ENCODE assay signal across 8 mouse cellular contexts in genomic region chr11:45852995-45853317, GRCm38 (mm10). TPM values are rescaled to one million over a fixed set of nuclear protein-coding genes. Genes with fewer than 3 reads are reported as not detected.
DNase-seq lines count a peak whose midpoint lies in the region; ATAC-seq lines count a peak whose summit lies in the region.

No protein-coding gene starts in this region.

- no peak overlapping the region for H3K27ac ChIP-seq in forebrain, embryonic 13.5 days
- peak overlapping the region; percentile 87 for H3K27ac ChIP-seq in liver, embryonic 15.5 days (replicated peaks)

- H3K9ac ChIP-seq in forebrain, embryonic 13.5 days, result peak overlapping the region; percentile 96
- H3K9ac ChIP-seq in liver, embryonic 15.5 days, result peak overlapping the region; percentile 96

- WGBS in forebrain, embryonic 13.5 days, result 74% methylated on average over 6 of the region's 6 CpGs
- WGBS in liver, embryonic 15.5 days (ENCODE audit: insufficient replicate concordance), result 5% methylated on average over 6 of the region's 6 CpGs

- no peaks in the 10 kb centered on the region for H3K9me3 ChIP-seq in forebrain, embryonic 13.5 days (replicated peaks)
- H3K9me3 ChIP-seq in liver, embryonic 15.5 days (replicated peaks), result no peaks in the 10 kb centered on the region

- H3K4me1 ChIP-seq in forebrain, embryonic 13.5 days, result peaks cover 37% of the 10 kb centered on the region
- peaks cover 68% of the 10 kb centered on the region for H3K4me1 ChIP-seq in liver, embryonic 15.5 days (replicated peaks)

- H3K4me3 ChIP-seq in forebrain, embryonic 13.5 days, result peak overlapping the region; percentile 93
- H3K4me3 ChIP-seq in liver, embryonic 15.5 days (replicated peaks), result peak overlapping the region; percentile 95

- peaks cover 21% of the 10 kb centered on the region; the same call in 1 of the 2 replicates for H3K36me3 ChIP-seq in forebrain, embryonic 13.5 days (ENCODE audit: poor library complexity, severe bottlenecking)
- H3K36me3 ChIP-seq in liver, embryonic 15.5 days (replicated peaks), result peaks cover 17% of the 10 kb centered on the region

- no peak for ATAC-seq in forebrain, embryonic 13.5 days
- no peak for ATAC-seq in liver, embryonic 15.5 days (ENCODE audit: insufficient read depth)

- peak; percentile 88 for DNase-seq in 416B (ENCODE audit: low read depth)
- peak; percentile 52 for DNase-seq in A20 (ENCODE audit: low read depth, low spot score)
- DNase-seq in adrenal gland, postnatal 10 days, result no peak
- no peak for DNase-seq in layer of hippocampus, adult 8-10 months (ENCODE audit: low spot score in 2 of 2)
- no peak for DNase-seq in embryo, embryonic 11 days
- DNase-seq in layer of hippocampus, adult 18-20 months (ENCODE audit: low spot score in 2 of 2), result no peak

- H3K27me3 ChIP-seq in forebrain, embryonic 13.5 days, result no peaks in the 10 kb centered on the region
- H3K27me3 ChIP-seq in liver, embryonic 15.5 days, result no peaks in the 10 kb centered on the region

- peak overlapping the region; percentile 86 for H3K4me2 ChIP-seq in forebrain, embryonic 13.5 days
- peak overlapping the region; percentile 77 for H3K4me2 ChIP-seq in liver, embryonic 15.5 days

RNA-seq across cellular contexts. Expression of gene Clint1, which starts 1.1 kb away (rescaled TPM):
- 49.8 and 51.0 TPM in 2 replicates for polyA plus RNA-seq in forebrain, embryonic 13.5 days (2015; fragmentation: Nextera tagmentation; extraction: Ambion mirVana)
- polyA plus RNA-seq in liver, embryonic 15.5 days (2015; fragmentation: Nextera tagmentation; extraction: Ambion mirVana), result 53.8 and 62.1 TPM in 2 replicates
- 10 to 100 TPM; 59.8 to 64.5 TPM for total RNA-seq in adrenal gland, postnatal 10 days (2021)
- 10 to 100 TPM; 51.1 to 54.2 (median 53.4) TPM for total RNA-seq in layer of hippocampus, adult 8-10 months (2022)
- 10 to 100 TPM; 56.1 to 59.0 TPM for total RNA-seq in layer of hippocampus, adult 18-20 months (2021)

Comparison
In these comparisons a context has a peak if more than half of its experiments do, and no peak if none do; other contexts are left out.
1. DNase-seq: peak in 416B (single experiment) and A20 (single experiment); none in adrenal gland, postnatal 10 days (single experiment), layer of hippocampus, adult 8-10 months (0 of 2), embryo, embryonic 11 days (single experiment) and layer of hippocampus, adult 18-20 months (0 of 2).